Comparison of ENCODE assay signal across 9 mouse cellular contexts in genomic region chr2:148872860-148873259, GRCm38 (mm10). TPM values are rescaled to one million over a fixed set of nuclear protein-coding genes. Genes with fewer than 3 reads are reported as not detected.
DNase-seq lines count a peak whose midpoint lies in the region; ATAC-seq and TF ChIP-seq lines count a peak whose summit lies in the region.
"Had no signal": no experiment of that assay in that cellular context is flagged by ENCODE, and none has a peak within 500 bp of the region (broad histone marks: within the 10 kb centered on the region; RNA-seq: fewer than 3 reads in every experiment).

No protein-coding gene starts in this region.

- no peak for TF ChIP-seq POLR2A in thymus, adult 2 months (IDR thresholded peaks at IDR 0.05; ENCODE audit: control insufficient read depth, extremely low read depth, insufficient read depth, low read length, poor library complexity)

- H3K4me2 ChIP-seq in heart, embryonic 11.5 days, result peak overlapping the region; percentile 90
- H3K4me2 ChIP-seq in lung, embryonic 14.5 days, result peak overlapping the region; percentile 65

- no peak for TF ChIP-seq CTCF in thymus, adult 2 months (IDR thresholded peaks at IDR 0.05; ENCODE audit: borderline replicate concordance, control insufficient read depth, extremely low read depth, insufficient read depth, low read length, poor library complexity)
- no peak for TF ChIP-seq CTCF in lung, embryonic 14.5 days (IDR thresholded peaks at IDR 0.05; ENCODE audit: low read depth)

- no peak for DNase-seq in thymus, adult 2 months
- no peak for DNase-seq in thymus, postnatal 0 days (ENCODE audit: low spot score)
- DNase-seq in lung, embryonic 14.5 days, result peak; percentile 66
- no peak for DNase-seq in B cell, adult 2 months
- no peak for DNase-seq in T-cell, adult 2 months (ENCODE audit: low spot score)
- no peak for DNase-seq in spleen, postnatal 4 days (ENCODE audit: low spot score in 2 of 2)
- no peak for DNase-seq in kidney, adult 8-10 months

- no peak overlapping the region for H3K4me3 ChIP-seq in thymus, adult 2 months (ENCODE audit: control insufficient read depth, insufficient read depth, low read length)
- H3K4me3 ChIP-seq in heart, embryonic 11.5 days (ENCODE audit: low read depth, low read length), result peak overlapping the region; percentile 94; the same call in 1 of the 2 replicates
- H3K4me3 ChIP-seq in lung, embryonic 14.5 days (ENCODE audit: low read depth, low read length), result peak overlapping the region; percentile 69

- no peak for ATAC-seq in heart, embryonic 11.5 days (replicated peaks; ENCODE audit: insufficient number of reproducible peaks, low FRiP score, low TSS enrichment)
- ATAC-seq in lung, embryonic 14.5 days (ENCODE audit: insufficient read depth), result 0 out of 2 replicates have a peak, but pooled peaks have one; percentile 4

- peaks cover 5% of the 10 kb centered on the region; the same call in 1 of the 2 replicates for H3K36me3 ChIP-seq in thymus, adult 2 months (ENCODE audit: control insufficient read depth, insufficient read depth, low read length)
- H3K36me3 ChIP-seq in heart, embryonic 11.5 days (ENCODE audit: control insufficient read depth, insufficient read depth, low read length), result peaks cover 7% of the 10 kb centered on the region
- H3K36me3 ChIP-seq in lung, embryonic 14.5 days (ENCODE audit: insufficient read depth), result peaks cover 22% of the 10 kb centered on the region

- H3K4me1 ChIP-seq in thymus, adult 2 months (replicated peaks; ENCODE audit: control insufficient read depth, insufficient read depth, low read length), result peaks cover 20% of the 10 kb centered on the region
- peaks cover 39% of the 10 kb centered on the region for H3K4me1 ChIP-seq in heart, embryonic 11.5 days (ENCODE audit: control insufficient read depth, insufficient read depth, low read length)
- H3K4me1 ChIP-seq in lung, embryonic 14.5 days (ENCODE audit: insufficient read depth), result peaks cover 13% of the 10 kb centered on the region

- 80% methylated on average over 4 of the region's 4 CpGs for WGBS in thymus, adult 2 months
- WGBS in heart, embryonic 11.5 days (ENCODE audit: insufficient replicate concordance), result 61% methylated on average over 4 of the region's 4 CpGs
- WGBS in lung, embryonic 14.5 days, result 28% methylated on average over 4 of the region's 4 CpGs

- peak overlapping the region; percentile 4 for H3K9ac ChIP-seq in heart, embryonic 11.5 days (ENCODE audit: low read depth, low read length)
- H3K9ac ChIP-seq in lung, embryonic 14.5 days, result peak overlapping the region; percentile 1; the same call in 1 of the 2 replicates

- H3K9me3 ChIP-seq in heart, embryonic 11.5 days (replicated peaks; ENCODE audit: control insufficient read depth, low read length), result no peaks in the 10 kb centered on the region
- H3K9me3 ChIP-seq in lung, embryonic 14.5 days (ENCODE audit: low read depth, low read length), result no peaks in the 10 kb centered on the region

- H3K27me3 ChIP-seq in thymus, adult 2 months (ENCODE audit: control insufficient read depth, insufficient read depth, low read length), result no peaks in the 10 kb centered on the region
- no peaks in the 10 kb centered on the region for H3K27me3 ChIP-seq in heart, embryonic 11.5 days (ENCODE audit: control insufficient read depth, insufficient read depth, low read length)
- H3K27me3 ChIP-seq in lung, embryonic 14.5 days (ENCODE audit: insufficient read depth, low read length), result no peaks in the 10 kb centered on the region

- 0 out of 2 replicates have a peak overlapping the region, but pooled peaks have one; percentile 23 for H3K27ac ChIP-seq in thymus, adult 2 months (ENCODE audit: control insufficient read depth, insufficient read depth, low read length)
- H3K27ac ChIP-seq in heart, embryonic 11.5 days (ENCODE audit: low read depth, low read length), result 0 out of 2 replicates have a peak overlapping the region, but pooled peaks have one; percentile 11
- H3K27ac ChIP-seq in lung, embryonic 14.5 days (ENCODE audit: low read depth), result peak overlapping the region; percentile 54; the same call in 1 of the 2 replicates

RNA-seq across cellular contexts. Expression of gene Cst3, which starts 2.6 kb away (rescaled TPM):
- 843 and 1,366 TPM in 2 replicates for polyA plus RNA-seq in thymus, adult 2 months (2012; rRNA removed)
- polyA plus RNA-seq in thymus, postnatal 0 days (2015; fragmentation: Nextera tagmentation; extraction: Ambion mirVana), result 603 and 634 TPM in 2 replicates
- polyA plus RNA-seq in heart, embryonic 11.5 days (2014; fragmentation: Nextera tagmentation; extraction: Ambion mirVana), result 812 and 876 TPM in 2 replicates
- polyA plus RNA-seq in lung, embryonic 14.5 days (2014; fragmentation: Nextera tagmentation; extraction: Ambion mirVana), result 481 and 484 TPM in 2 replicates

RNA-seq across cellular contexts. Expression of gene 9230104L09Rik, which starts 8.0 kb away (rescaled TPM):
- 0.30 TPM in 1 of 2 replicates, not detected in the other for polyA plus RNA-seq in thymus, adult 2 months (2012; rRNA removed)
- 0.21 and 0.22 TPM in 2 replicates for polyA plus RNA-seq in thymus, postnatal 0 days (2015; fragmentation: Nextera tagmentation; extraction: Ambion mirVana)
- polyA plus RNA-seq in heart, embryonic 11.5 days (2014; fragmentation: Nextera tagmentation; extraction: Ambion mirVana), result not detected in 2 replicates
- polyA plus RNA-seq in lung, embryonic 14.5 days (2014; fragmentation: Nextera tagmentation; extraction: Ambion mirVana), result not detected in 2 replicates
- polyA plus RNA-seq: brain, embryonic 14.5 days had no signal

RNA-seq across cellular contexts. Expression of gene Cst9, which starts 37.9 kb away (rescaled TPM):
- polyA plus RNA-seq in thymus, adult 2 months (2012; rRNA removed), result 0.44 TPM in 1 of 2 replicates, not detected in the other
- polyA plus RNA-seq in thymus, postnatal 0 days (2015; fragmentation: Nextera tagmentation; extraction: Ambion mirVana), result 0.42 and 0.90 TPM in 2 replicates
- 1.9 and 2.3 TPM in 2 replicates for polyA plus RNA-seq in heart, embryonic 11.5 days (2014; fragmentation: Nextera tagmentation; extraction: Ambion mirVana)
- 0.49 TPM in 1 of 2 replicates, not detected in the other for polyA plus RNA-seq in lung, embryonic 14.5 days (2014; fragmentation: Nextera tagmentation; extraction: Ambion mirVana)
- polyA plus RNA-seq: brain, embryonic 14.5 days had no signal

RNA-seq across cellular contexts. Expression of gene Cst13, which starts 53.0 kb away (rescaled TPM):
- polyA plus RNA-seq in thymus, adult 2 months (2012; rRNA removed), result not detected in 2 replicates
- polyA plus RNA-seq in thymus, postnatal 0 days (2015; fragmentation: Nextera tagmentation; extraction: Ambion mirVana), result not detected in 2 replicates
- not detected in 2 replicates for polyA plus RNA-seq in heart, embryonic 11.5 days (2014; fragmentation: Nextera tagmentation; extraction: Ambion mirVana)
- not detected in 2 replicates for polyA plus RNA-seq in lung, embryonic 14.5 days (2014; fragmentation: Nextera tagmentation; extraction: Ambion mirVana)
- polyA plus RNA-seq: brain, embryonic 14.5 days had no signal
